Mouse (Mus musculus): ENCODE data around the gene Arl8a. TPM values are rescaled to one million over a fixed set of nuclear protein-coding genes. Genes with fewer than 3 reads are reported as not detected.

Gene Arl8a
- total and polyA plus RNA-seq, 2 experiments, result 3.2 to 15.2 TPM

- no peak for TF ChIP-seq POLR2A (IDR thresholded peaks at IDR 0.05; ENCODE audit: extremely low read depth, insufficient read depth, low read length)
- 86% methylated on average over 4 of the region's 4 CpGs for WGBS
- Histone ChIP-seq H3K4me1 (ENCODE audit: control insufficient read depth, insufficient read depth, low read length) (0 out of 2 replicates have a peak, but pooled peaks cover 5% of the 10 kb centered on the region), H3K4me3 (ENCODE audit: insufficient read depth, low read depth, low read length) (peak overlapping the region; percentile 25; the same call in 1 of the 2 replicates), H3K36me3 (ENCODE audit: control insufficient read depth, insufficient read depth, low read length) (no peaks in the 10 kb centered on the region), H3K9ac (ENCODE audit: low read depth, low read length) (no peak overlapping the region), H3K79me2 (ENCODE audit: control insufficient read depth, insufficient read depth, low read length) (peaks cover 11% of the 10 kb centered on the region; the same call in 1 of the 2 replicates), H3K27ac (replicated peaks; ENCODE audit: insufficient read depth, low read depth, low read length) (no peak overlapping the region), H3K27me3 (ENCODE audit: control insufficient read depth, insufficient read depth, low read length) (no peaks in the 10 kb centered on the region)
- DNase-seq (ENCODE audit: extremely low read depth, low read depth, low spot score), result no peak
Observed at GRCm38 (mm10) chr1:135148476-135148875, 1.9 kb downstream of the Arl8a start.

DNA sequence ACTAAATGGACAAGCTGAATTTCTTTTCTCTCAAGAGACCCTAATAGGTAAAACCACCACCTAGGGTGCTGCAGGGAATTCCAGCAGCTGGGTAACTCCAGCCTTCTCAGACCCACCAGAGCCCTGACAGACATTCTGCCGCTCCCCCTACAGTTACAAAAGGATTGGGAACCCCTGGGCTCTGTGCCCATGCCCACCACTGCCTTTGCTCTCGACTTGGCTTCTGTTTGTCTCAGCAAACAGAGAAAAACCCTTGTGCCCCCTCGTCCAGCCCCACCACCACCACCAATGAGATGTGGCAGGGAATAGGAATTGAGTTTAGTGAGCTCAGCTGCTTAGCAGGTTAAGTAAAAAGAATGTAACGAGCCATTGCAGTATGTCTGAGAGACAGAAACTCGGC lies 2.4 kb downstream of the Arl8a start:
- H3K79me2 ChIP-seq (ENCODE audit: control insufficient read depth, insufficient read depth, low read length), result peaks cover 11% of the 10 kb centered on the region; the same call in 1 of the 2 replicates
- H3K9ac ChIP-seq (ENCODE audit: low read depth, low read length), result no peak overlapping the region
- WGBS, result 81% methylated on average over 5 of the region's 5 CpGs
- H3K27ac ChIP-seq (replicated peaks; ENCODE audit: insufficient read depth, low read depth, low read length), result no peak overlapping the region
- TF ChIP-seq CTCF (IDR thresholded peaks at IDR 0.05; ENCODE audit: low read depth, low read length) (no peak), POLR2A (IDR thresholded peaks at IDR 0.05; ENCODE audit: extremely low read depth, insufficient read depth, low read length) (no peak)
- no peaks in the 10 kb centered on the region for H3K36me3 ChIP-seq (ENCODE audit: control insufficient read depth, insufficient read depth, low read length)
- no peak for DNase-seq (ENCODE audit: extremely low read depth, low read depth, low spot score)
- no peak overlapping the region for H3K4me3 ChIP-seq (ENCODE audit: insufficient read depth, low read depth, low read length)
- H3K27me3 ChIP-seq (ENCODE audit: control insufficient read depth, insufficient read depth, low read length), result no peaks in the 10 kb centered on the region
- H3K4me1 ChIP-seq (ENCODE audit: control insufficient read depth, insufficient read depth, low read length), result 0 out of 2 replicates have a peak, but pooled peaks cover 5% of the 10 kb centered on the region

DNA sequence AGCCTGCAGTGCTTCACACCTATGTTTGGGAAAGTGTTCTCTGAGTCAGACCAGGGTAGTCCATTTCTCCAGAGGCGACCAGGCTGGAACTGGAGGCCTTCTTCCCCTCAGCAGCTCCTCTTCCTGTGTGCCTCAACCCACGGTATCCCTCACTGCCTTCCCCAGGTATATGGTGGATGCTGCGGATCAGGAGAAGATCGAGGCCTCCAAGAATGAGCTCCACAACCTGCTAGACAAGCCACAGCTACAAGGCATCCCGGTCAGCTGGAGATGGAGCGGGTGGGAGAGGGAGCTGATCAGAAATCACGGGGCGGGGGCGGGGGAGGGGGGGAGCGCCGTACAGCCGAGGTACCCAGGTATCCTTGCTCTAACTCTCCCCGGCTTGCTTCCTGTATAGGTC lies 7.4 kb downstream of the Arl8a start:
- Histone ChIP-seq H3K4me1 (ENCODE audit: control insufficient read depth, insufficient read depth, low read length) (peaks cover 2% of the 10 kb centered on the region; the same call in 1 of the 2 replicates), H3K79me2 (ENCODE audit: control insufficient read depth, insufficient read depth, low read length) (peaks cover 3% of the 10 kb centered on the region; the same call in 1 of the 2 replicates), H3K9ac (ENCODE audit: low read depth, low read length) (no peak overlapping the region), H3K4me3 (ENCODE audit: insufficient read depth, low read depth, low read length) (no peak overlapping the region), H3K27ac (replicated peaks; ENCODE audit: insufficient read depth, low read depth, low read length) (no peak overlapping the region), H3K27me3 (ENCODE audit: control insufficient read depth, insufficient read depth, low read length) (no peaks in the 10 kb centered on the region), H3K36me3 (ENCODE audit: control insufficient read depth, insufficient read depth, low read length) (peaks cover 5% of the 10 kb centered on the region)
- TF ChIP-seq CTCF (IDR thresholded peaks at IDR 0.05; ENCODE audit: low read depth, low read length) (no peak), POLR2A (IDR thresholded peaks at IDR 0.05; ENCODE audit: extremely low read depth, insufficient read depth, low read length) (no peak)
- WGBS, result 45% methylated on average over 13 of the region's 13 CpGs
- no peak for DNase-seq (ENCODE audit: extremely low read depth, low read depth, low spot score)

DNA sequence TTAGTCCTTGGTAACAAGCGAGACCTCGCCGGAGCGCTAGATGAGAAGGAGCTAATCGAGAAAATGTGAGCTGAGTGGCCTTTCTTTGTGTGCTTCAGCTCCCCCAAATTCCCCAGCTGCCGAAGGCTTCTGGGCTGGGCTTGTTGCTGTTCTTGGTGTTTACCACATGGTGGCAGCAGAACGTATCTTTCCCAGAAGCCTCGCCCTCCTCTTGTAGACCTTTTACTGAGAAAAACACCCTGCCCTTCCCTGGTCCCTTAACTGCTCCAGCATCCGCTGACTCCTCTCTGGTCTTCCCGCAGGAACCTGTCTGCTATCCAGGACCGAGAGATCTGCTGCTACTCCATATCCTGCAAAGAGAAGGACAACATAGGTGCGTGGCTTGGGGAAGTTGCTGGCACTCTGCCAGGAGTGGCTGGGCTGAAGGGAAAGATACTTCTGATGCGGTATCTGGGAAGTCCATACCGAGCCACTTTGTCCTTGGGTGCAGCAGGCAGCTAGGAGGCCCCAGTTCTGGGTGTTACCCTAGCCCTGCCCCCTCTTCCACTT lies 7.9 kb downstream of the Arl8a start:
- Histone ChIP-seq H3K4me3 (ENCODE audit: insufficient read depth, low read depth, low read length) (no peak overlapping the region), H3K27me3 (ENCODE audit: control insufficient read depth, insufficient read depth, low read length) (no peaks in the 10 kb centered on the region), H3K27ac (replicated peaks; ENCODE audit: insufficient read depth, low read depth, low read length) (no peak overlapping the region), H3K36me3 (ENCODE audit: control insufficient read depth, insufficient read depth, low read length) (peaks cover 5% of the 10 kb centered on the region), H3K79me2 (ENCODE audit: control insufficient read depth, insufficient read depth, low read length) (peaks cover 3% of the 10 kb centered on the region; the same call in 1 of the 2 replicates), H3K9ac (ENCODE audit: low read depth, low read length) (no peak overlapping the region), H3K4me1 (ENCODE audit: control insufficient read depth, insufficient read depth, low read length) (peaks cover 2% of the 10 kb centered on the region; the same call in 1 of the 2 replicates)
- 3% methylated on average over 14 of the region's 14 CpGs for WGBS
- TF ChIP-seq POLR2A (IDR thresholded peaks at IDR 0.05; ENCODE audit: extremely low read depth, insufficient read depth, low read length) (no peak), CTCF (IDR thresholded peaks at IDR 0.05; ENCODE audit: low read depth, low read length) (peak; percentile 82)
- peak; percentile 59 for DNase-seq (ENCODE audit: extremely low read depth, low read depth, low spot score)

GRCm38 (mm10) chr1:135156300-135156699 lies 9.7 kb downstream of the Arl8a start:
- TF ChIP-seq CTCF (IDR thresholded peaks at IDR 0.05; ENCODE audit: low read depth, low read length) (no peak), POLR2A (IDR thresholded peaks at IDR 0.05; ENCODE audit: extremely low read depth, insufficient read depth, low read length) (no peak)
- no peak for DNase-seq (ENCODE audit: extremely low read depth, low read depth, low spot score)
- H3K79me2 ChIP-seq (ENCODE audit: control insufficient read depth, insufficient read depth, low read length), result no peaks in the 10 kb centered on the region
- H3K4me1 ChIP-seq (ENCODE audit: control insufficient read depth, insufficient read depth, low read length), result peaks cover 2% of the 10 kb centered on the region; the same call in 1 of the 2 replicates
- H3K4me3 ChIP-seq (ENCODE audit: insufficient read depth, low read depth, low read length), result no peak overlapping the region
- no peak overlapping the region for H3K9ac ChIP-seq (ENCODE audit: low read depth, low read length)
- WGBS, result 91% methylated on average over 6 of the region's 6 CpGs
- no peaks in the 10 kb centered on the region for H3K27me3 ChIP-seq (ENCODE audit: control insufficient read depth, insufficient read depth, low read length)
- peaks cover 5% of the 10 kb centered on the region for H3K36me3 ChIP-seq (ENCODE audit: control insufficient read depth, insufficient read depth, low read length)
- H3K27ac ChIP-seq (replicated peaks; ENCODE audit: insufficient read depth, low read depth, low read length), result no peak overlapping the region

DNA sequence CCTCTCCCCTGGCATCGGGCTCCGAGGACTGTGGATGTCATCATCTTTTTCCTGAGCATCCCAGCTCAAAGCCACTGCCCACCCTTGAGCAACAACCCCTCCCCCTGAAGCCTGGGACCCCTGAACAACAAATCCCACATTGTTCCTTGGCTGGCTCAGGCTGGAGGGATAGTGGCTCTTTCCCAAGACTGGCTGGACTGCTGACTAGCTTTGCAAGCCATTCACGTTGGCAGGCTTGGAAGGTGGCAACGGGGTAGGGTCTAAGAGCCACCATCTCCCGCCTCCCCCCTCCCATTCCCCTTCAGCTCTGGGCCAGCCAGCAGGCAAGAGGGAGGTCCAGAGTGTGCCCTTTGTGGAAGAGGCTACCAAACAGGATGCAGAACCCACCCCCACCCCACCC lies 12.0 kb downstream of the Arl8a start:
- peaks cover 5% of the 10 kb centered on the region for H3K36me3 ChIP-seq (ENCODE audit: control insufficient read depth, insufficient read depth, low read length)
- H3K79me2 ChIP-seq (ENCODE audit: control insufficient read depth, insufficient read depth, low read length), result no peaks in the 10 kb centered on the region
- DNase-seq (ENCODE audit: extremely low read depth, low read depth, low spot score), result no peak
- no peaks in the 10 kb centered on the region for H3K27me3 ChIP-seq (ENCODE audit: control insufficient read depth, insufficient read depth, low read length)
- H3K27ac ChIP-seq (replicated peaks; ENCODE audit: insufficient read depth, low read depth, low read length), result no peak overlapping the region
- H3K9ac ChIP-seq (ENCODE audit: low read depth, low read length), result no peak overlapping the region
- no peak for TF ChIP-seq CTCF (IDR thresholded peaks at IDR 0.05; ENCODE audit: low read depth, low read length)
- no peak for TF ChIP-seq POLR2A (IDR thresholded peaks at IDR 0.05; ENCODE audit: extremely low read depth, insufficient read depth, low read length)
- no peak overlapping the region for H3K4me3 ChIP-seq (ENCODE audit: insufficient read depth, low read depth, low read length)
- peaks cover 2% of the 10 kb centered on the region; the same call in 1 of the 2 replicates for H3K4me1 ChIP-seq (ENCODE audit: control insufficient read depth, insufficient read depth, low read length)
- 86% methylated on average over 5 of the region's 5 CpGs for WGBS
